Mouse (Mus musculus) liver, embryonic 11.5 days (tissue): Measurements from ENCODE around the gene Ncbp2. TPM values are rescaled to one million over a fixed set of nuclear protein-coding genes. Genes with fewer than 3 reads are reported as not detected.
A peak's percentile ranks its signal among the peaks of the same experiment; 100 is the strongest.

ENCODE experiments used
- ATAC-seq: fragments of 200-750 bp; cut with Nextera tagmentation; replicated peaks from 2 replicates; pipeline ENCODE4 v1.8.0; 2017; ENCODE audit warnings: moderate number of reproducible peaks, mild to moderate bottlenecking, moderate TSS enrichment, moderate library complexity; ENCODE audit not compliant: low FRiP score
- DNase-seq: peaks from one replicate; pipeline ENCODE4 v3.0.0-alpha.2; 2017; ENCODE audit warnings: low spot score
- H3K27ac ChIP-seq: fragments of 300-500 bp; sonication (generic); 2 replicates; pipeline ENCODE4 v1.5.1; 2014; ENCODE audit warnings: mild to moderate bottlenecking, low read depth, low read length, control low read depth
- H3K27me3 ChIP-seq: fragments of 300-500 bp; sonication (generic); replicated peaks from 2 replicates; pipeline ENCODE4 v1.6.1; 2014; ENCODE audit warnings: low read length, mixed read lengths; ENCODE audit not compliant: control insufficient read depth, insufficient read depth
- H3K36me3 ChIP-seq: fragments of 300-500 bp; sonication (generic); 2 replicates; pipeline ENCODE4 v1.6.1; 2014; ENCODE audit warnings: mild to moderate bottlenecking, low read length, moderate library complexity, mixed read lengths; ENCODE audit not compliant: control insufficient read depth, insufficient read depth
- H3K4me1 ChIP-seq: fragments of 300-500 bp; sonication (generic); replicated peaks from 2 replicates; pipeline ENCODE4 v1.6.1; 2014; ENCODE audit warnings: low read length, mixed read lengths; ENCODE audit not compliant: control insufficient read depth, insufficient read depth
- H3K4me2 ChIP-seq: fragments of 300-500 bp; sonication (generic); 2 replicates; pipeline ENCODE4 v1.6.1; 2014; ENCODE audit warnings: mild to moderate bottlenecking, control low read depth, moderate library complexity
- H3K4me3 ChIP-seq: fragments of 300-500 bp; sonication (generic); 2 replicates; pipeline ENCODE4 v1.5.1; 2014; ENCODE audit warnings: low read depth, low read length, control low read depth
- H3K9ac ChIP-seq: fragments of 300-500 bp; sonication (generic); 2 replicates; pipeline ENCODE4 v1.6.1; 2014; ENCODE audit warnings: low read depth, low read length, control low read depth
- H3K9me3 ChIP-seq: fragments of 300-500 bp; sonication (generic); 2 replicates; pipeline ENCODE4 v1.6.1; 2016; ENCODE audit warnings: low read length, inconsistent platforms, mixed read lengths; ENCODE audit not compliant: control insufficient read depth
- WGBS: fragments of 180-500 bp; shearing (Covaris S2); extraction: QIAGEN DNeasy Blood & Tissue Kit; methylation state at CpG from one replicate; pipeline ENCODE4 v1.1.7; 2014; 5-methylcytosine and 5-hydroxymethylcytosine counted together
- polyA plus RNA-seq: library from polyadenylated mRNA; unstranded; fragments of >200 nt; fragmentation: Nextera tagmentation; extraction: Ambion mirVana; gene quantifications from 2 replicates; pipeline ENCODE4 v1.2.1, GENCODE M21; 2014

The Ncbp2 gene
- polyA plus RNA-seq, 1 experiment from 2014 or later, result 93.5 TPM

GRCm38 (mm10) chr16:31932840-31933697 lies 15.2 kb upstream of the Ncbp2 start:
- Histone ChIP-seq H3K4me2 (peak overlapping the region; percentile 98), H3K36me3 (no peaks in the 10 kb centered on the region), H3K9me3 (no peaks in the 10 kb centered on the region), H3K4me1 (peaks cover 7% of the 10 kb centered on the region), H3K4me3 (peak overlapping the region; percentile 63), H3K27ac (no peak overlapping the region), H3K9ac (peak overlapping the region; percentile 46; the same call in 1 of the 2 replicates), H3K27me3 (peaks cover 43% of the 10 kb centered on the region)
- DNase-seq, result peak; percentile 76
- WGBS, result 2% methylated on average over 50 of the region's 50 CpGs
- peak; percentile 81 for ATAC-seq

- ATAC-seq, result no peak
- Histone ChIP-seq H3K4me1 (peaks cover 7% of the 10 kb centered on the region), H3K27me3 (peaks cover 43% of the 10 kb centered on the region), H3K27ac (no peak within 1 kb of the TSS), H3K36me3 (no peaks in the 10 kb centered on the region), H3K4me3 (peak within 1 kb of the TSS; percentile 63), H3K9ac (peak within 1 kb of the TSS; percentile 46; the same call in 1 of the 2 replicates), H3K9me3 (no peaks in the 10 kb centered on the region), H3K4me2 (peak within 1 kb of the TSS; percentile 98)
- DNase-seq, result peak; percentile 40
- 11% methylated on average over 42 of the region's 42 CpGs for WGBS
Observed at GRCm38 (mm10) chr16:31933751-31934549, 14.4 kb upstream of the Ncbp2 start, which contains the start of gene Pigz. Gene Pigz (plus strand): TSS chr16:31933851.

GRCm38 (mm10) chr16:31934550-31935010 lies 13.7 kb upstream of the Ncbp2 start:
- Histone ChIP-seq H3K9me3 (no peaks in the 10 kb centered on the region), H3K27ac (no peak overlapping the region), H3K27me3 (peaks cover 43% of the 10 kb centered on the region), H3K4me1 (peaks cover 7% of the 10 kb centered on the region), H3K4me3 (peak overlapping the region; percentile 63; the same call in 1 of the 2 replicates), H3K9ac (no peak overlapping the region), H3K4me2 (peak overlapping the region; percentile 98), H3K36me3 (no peaks in the 10 kb centered on the region)
- 25% methylated on average over 13 of the region's 13 CpGs for WGBS
- no peak for DNase-seq
- ATAC-seq, result no peak

GRCm38 (mm10) chr16:31935091-31935979 lies 13.0 kb upstream of the Ncbp2 start:
- H3K36me3 ChIP-seq, result no peaks in the 10 kb centered on the region
- 5% methylated on average over 36 of the region's 36 CpGs for WGBS
- peak; percentile 44 for DNase-seq
- no peak overlapping the region for H3K9ac ChIP-seq
- H3K9me3 ChIP-seq, result no peaks in the 10 kb centered on the region
- H3K27ac ChIP-seq, result no peak overlapping the region
- H3K4me1 ChIP-seq, result peaks cover 7% of the 10 kb centered on the region
- H3K4me3 ChIP-seq, result peak overlapping the region; percentile 23
- peak overlapping the region; percentile 49 for H3K4me2 ChIP-seq
- ATAC-seq, result no peak
- peaks cover 43% of the 10 kb centered on the region for H3K27me3 ChIP-seq

GRCm38 (mm10) chr16:31936568-31936967 lies 11.7 kb upstream of the Ncbp2 start:
- H3K36me3 ChIP-seq, result no peaks in the 10 kb centered on the region
- peaks cover 40% of the 10 kb centered on the region for H3K27me3 ChIP-seq
- 81% methylated on average over 4 of the region's 4 CpGs for whole genome bisulfite sequencing
- peaks cover 7% of the 10 kb centered on the region for H3K4me1 ChIP-seq
- H3K9me3 ChIP-seq, result no peaks in the 10 kb centered on the region
- no peak for ATAC-seq
- H3K27ac ChIP-seq, result no peak overlapping the region
- no peak overlapping the region for H3K4me2 ChIP-seq
- no peak overlapping the region for H3K9ac ChIP-seq
- no peak for DNase-seq
- no peak overlapping the region for H3K4me3 ChIP-seq

GRCm38 (mm10) chr16:31938856-31939255 lies 9.5 kb upstream of the Ncbp2 start:
- Histone ChIP-seq H3K4me3 (no peak overlapping the region), H3K27me3 (peaks cover 28% of the 10 kb centered on the region), H3K9ac (no peak overlapping the region), H3K36me3 (no peaks in the 10 kb centered on the region), H3K4me2 (no peak overlapping the region), H3K9me3 (no peaks in the 10 kb centered on the region), H3K27ac (no peak overlapping the region), H3K4me1 (peaks cover under 1% of the 10 kb centered on the region)
- 59% methylated on average over 6 of the region's 6 CpGs for WGBS
- DNase-seq (no peak), ATAC-seq (no peak)

GRCm38 (mm10) chr16:31940586-31940985 lies 7.7 kb upstream of the Ncbp2 start:
- Histone ChIP-seq H3K4me2 (peak overlapping the region; percentile 25; the same call in 1 of the 2 replicates), H3K9me3 (no peaks in the 10 kb centered on the region), H3K4me1 (no peaks in the 10 kb centered on the region; the same call in 1 of the 2 replicates), H3K36me3 (no peaks in the 10 kb centered on the region), H3K4me3 (no peak overlapping the region), H3K27ac (no peak overlapping the region), H3K9ac (no peak overlapping the region), H3K27me3 (peaks cover 11% of the 10 kb centered on the region)
- no peak for DNase-seq
- WGBS, result 43% methylated on average over 2 of the region's 2 CpGs
- peak; percentile 58 for ATAC-seq

GRCm38 (mm10) chr16:31943980-31944379 lies 4.3 kb upstream of the Ncbp2 start:
- Histone ChIP-seq H3K9ac (no peak overlapping the region), H3K4me2 (no peak overlapping the region)
- ATAC-seq, result 0 out of 2 replicates have a peak, but pooled peaks have one; percentile 44

More at GRCm38 (mm10) chr16:31943980-31944379, 4.3 kb upstream of the Ncbp2 start:
- no peaks in the 10 kb centered on the region for H3K27me3 ChIP-seq
- no peaks in the 10 kb centered on the region for H3K36me3 ChIP-seq
- peaks cover 11% of the 10 kb centered on the region for H3K4me1 ChIP-seq
- no peaks in the 10 kb centered on the region for H3K9me3 ChIP-seq
- peak; percentile 78 for DNase-seq
- H3K4me3 ChIP-seq, result no peak overlapping the region
- 4% methylated on average over 10 of the region's 10 CpGs for WGBS
- no peak overlapping the region for H3K27ac ChIP-seq
